Mouse (Mus musculus): ENCODE measurements at regions not wholly inside any gene's neighbourhood (a gene's known extent, or its start where the extent isn't known, plus 50 kb on each side); places are given as distances from the start of the nearest gene placed in this dataset.
"Not testable (repeated sequence)": the region's sequence is repeated elsewhere in the genome, so short reads cannot be mapped to it uniquely, and the experiment has no call there.

DNA sequence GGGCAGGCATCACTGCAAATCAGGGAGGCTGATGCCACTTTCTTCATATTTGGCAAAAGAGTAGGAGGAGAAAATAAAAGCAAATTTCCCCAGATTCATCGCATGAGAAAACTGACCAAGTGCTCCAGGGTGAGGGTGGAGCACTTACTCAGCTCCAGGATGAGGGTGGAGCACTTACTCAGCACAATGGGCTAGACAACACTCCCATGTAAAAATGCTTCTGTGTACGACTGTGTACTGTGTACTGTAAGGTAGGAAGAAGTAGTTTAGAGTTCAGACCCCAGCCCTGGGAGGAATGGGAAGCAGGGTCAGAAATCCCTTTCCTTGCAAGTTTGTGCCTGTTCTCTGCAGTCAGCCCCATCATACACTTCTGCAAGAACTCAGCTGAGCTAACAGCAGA is 245.3 kb upstream of the Ell2 start:
- no peak for DNase-seq (ENCODE audit: low spot score)
- Histone ChIP-seq H3K27ac (replicated peaks; ENCODE audit: low read depth, low read length) (no peak overlapping the region), H3K4me1 (ENCODE audit: control insufficient read depth, insufficient read depth, low read length) (no peaks in the 10 kb centered on the region), H3K9ac (ENCODE audit: low read length) (no peak overlapping the region), H3K9me3 (ENCODE audit: control insufficient read depth, low read length) (no peaks in the 10 kb centered on the region), H3K4me2 (ENCODE audit: low read depth, severe bottlenecking) (no peak overlapping the region), H3K4me3 (ENCODE audit: low read depth, low read length) (no peak overlapping the region), H3K27me3 (ENCODE audit: control insufficient read depth, insufficient read depth, low read length) (no peaks in the 10 kb centered on the region), H3K36me3 (ENCODE audit: control insufficient read depth, insufficient read depth, low read length) (no peaks in the 10 kb centered on the region)
- 66% methylated on average over 2 of the region's 2 CpGs for whole genome bisulfite sequencing
- ATAC-seq (ENCODE audit: insufficient number of reproducible peaks, low FRiP score, low TSS enrichment, low read depth) = no peak

DNA sequence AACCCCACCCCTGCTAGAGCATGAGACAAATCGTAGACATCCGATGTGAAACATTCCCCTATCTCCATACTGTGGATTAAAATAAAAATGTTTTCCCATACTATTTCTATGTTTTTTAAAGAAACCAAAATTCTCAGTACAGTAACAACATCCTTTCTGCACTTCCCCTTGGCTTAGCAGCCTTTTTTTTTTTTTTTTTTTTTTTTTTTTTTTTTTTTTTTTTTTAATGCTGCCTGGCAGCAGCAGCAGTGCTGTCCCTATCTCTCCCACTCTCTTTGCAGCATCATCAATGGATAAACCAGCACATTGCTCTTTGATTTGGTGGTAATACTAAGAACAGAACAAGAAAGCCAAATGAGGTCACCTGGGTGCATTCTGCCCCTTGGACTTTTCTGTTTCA is 239.3 kb upstream of the Ell2 start:
- WGBS = 89% methylated on average over 2 of the region's 2 CpGs
- Histone ChIP-seq H3K4me2 (ENCODE audit: low read depth, severe bottlenecking) (no peak overlapping the region), H3K36me3 (ENCODE audit: control insufficient read depth, insufficient read depth, low read length) (no peaks in the 10 kb centered on the region), H3K27ac (replicated peaks; ENCODE audit: low read depth, low read length) (no peak overlapping the region), H3K4me1 (ENCODE audit: control insufficient read depth, insufficient read depth, low read length) (no peaks in the 10 kb centered on the region), H3K4me3 (ENCODE audit: low read depth, low read length) (no peak overlapping the region), H3K9me3 (ENCODE audit: control insufficient read depth, low read length) (no peaks in the 10 kb centered on the region), H3K27me3 (ENCODE audit: control insufficient read depth, insufficient read depth, low read length) (no peaks in the 10 kb centered on the region), H3K9ac (ENCODE audit: low read length) (no peak overlapping the region)
- DNase-seq (ENCODE audit: low spot score) (no peak), ATAC-seq (ENCODE audit: insufficient number of reproducible peaks, low FRiP score, low TSS enrichment, low read depth) (no peak)

DNA sequence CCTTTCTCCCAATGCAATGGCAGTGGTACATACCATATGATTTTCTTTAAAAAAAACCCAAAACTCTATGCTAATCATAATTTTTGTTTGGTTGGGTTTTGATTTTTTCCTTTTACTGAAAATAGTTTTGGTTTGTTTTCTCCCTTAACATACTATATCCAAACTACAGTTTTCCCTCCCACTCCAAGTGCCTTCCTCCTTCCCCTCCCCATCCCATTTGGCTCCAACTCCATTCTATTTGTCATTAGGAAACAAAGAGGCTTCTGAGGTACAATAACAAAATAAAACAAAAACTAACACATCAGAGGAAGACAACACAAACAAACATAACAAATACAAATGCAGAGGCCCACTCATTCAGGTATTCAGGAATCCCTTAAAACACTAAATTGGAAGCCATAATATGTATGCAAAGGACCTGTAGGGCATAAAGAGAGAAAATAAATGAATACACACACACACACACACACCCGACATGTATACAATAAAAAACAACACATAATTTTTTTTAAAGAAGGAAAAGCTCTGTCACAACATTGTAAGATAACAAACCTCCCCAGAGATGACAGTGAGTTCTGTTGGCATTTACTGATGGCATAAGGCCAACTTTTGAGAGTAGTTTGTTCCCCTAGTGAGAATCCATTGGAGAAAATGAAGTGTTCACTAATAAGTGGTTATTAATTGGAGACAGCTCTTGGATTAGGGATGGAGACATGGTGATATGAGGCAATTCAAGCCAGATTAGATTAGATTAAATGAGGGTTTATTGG is 230.5 kb upstream of the Ell2 start:
- DNase-seq (ENCODE audit: low spot score) (no peak), ATAC-seq (ENCODE audit: insufficient number of reproducible peaks, low FRiP score, low TSS enrichment, low read depth) (no peak)
- no peak overlapping the region for H3K4me2 ChIP-seq (ENCODE audit: low read depth, severe bottlenecking)
- no peaks in the 10 kb centered on the region for H3K36me3 ChIP-seq (ENCODE audit: control insufficient read depth, insufficient read depth, low read length)
- no peak overlapping the region for H3K27ac ChIP-seq (replicated peaks; ENCODE audit: low read depth, low read length)
- H3K9me3 ChIP-seq (ENCODE audit: control insufficient read depth, low read length) = no peaks in the 10 kb centered on the region
- no peak overlapping the region for H3K4me3 ChIP-seq (ENCODE audit: low read depth, low read length)
- no peaks in the 10 kb centered on the region for H3K4me1 ChIP-seq (ENCODE audit: control insufficient read depth, insufficient read depth, low read length)
- H3K9ac ChIP-seq (ENCODE audit: low read length) = no peak overlapping the region
- no peaks in the 10 kb centered on the region for H3K27me3 ChIP-seq (ENCODE audit: control insufficient read depth, insufficient read depth, low read length)
- 90% methylated on average over 1 of the region's 1 CpGs for WGBS

DNA sequence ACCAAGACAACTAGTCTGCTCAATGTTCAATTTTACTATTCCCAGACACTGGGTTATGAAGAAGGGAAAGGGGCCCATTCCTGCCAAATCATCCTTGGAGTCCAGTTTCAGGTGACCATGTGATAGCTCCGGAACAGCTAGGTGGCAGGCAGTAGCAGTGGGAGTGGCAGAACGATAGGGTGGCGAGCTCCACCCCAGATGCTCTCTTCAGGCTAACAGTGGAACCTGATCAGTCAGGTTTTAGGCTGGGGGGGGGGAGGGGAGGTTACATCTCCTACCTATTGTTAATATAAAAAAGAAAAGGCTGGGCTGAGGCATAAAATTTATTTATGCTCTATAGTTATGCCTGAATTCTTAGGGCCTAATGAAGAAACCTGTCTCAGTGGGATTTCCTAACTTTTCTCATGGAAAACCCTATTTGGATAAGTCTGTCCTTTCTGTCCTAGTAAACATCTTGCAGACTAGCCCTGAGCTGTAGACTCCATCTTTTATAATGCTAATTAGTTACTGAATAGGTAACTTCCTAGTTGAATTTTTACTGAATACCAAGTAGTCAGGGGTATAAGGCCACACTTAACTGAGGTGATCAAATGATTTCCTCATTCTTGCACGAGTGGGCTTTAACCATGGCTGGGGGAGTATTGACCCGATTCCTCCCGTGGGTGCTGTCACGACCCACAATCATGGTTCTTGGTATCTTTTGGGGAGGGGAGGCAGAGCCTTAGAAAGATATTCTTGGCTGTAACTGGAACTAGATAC is 223.2 kb upstream of the Ell2 start:
- not testable (repeated sequence) for H3K9me3 ChIP-seq (ENCODE audit: control insufficient read depth, low read length); H3K27ac ChIP-seq (replicated peaks; ENCODE audit: low read depth, low read length); ATAC-seq (ENCODE audit: insufficient number of reproducible peaks, low FRiP score, low TSS enrichment, low read depth); H3K9ac ChIP-seq (ENCODE audit: low read length); H3K36me3 ChIP-seq (ENCODE audit: control insufficient read depth, insufficient read depth, low read length); H3K4me1 ChIP-seq (ENCODE audit: control insufficient read depth, insufficient read depth, low read length); H3K4me3 ChIP-seq (ENCODE audit: low read depth, low read length); DNase-seq (ENCODE audit: low spot score); H3K4me2 ChIP-seq (ENCODE audit: low read depth, severe bottlenecking); H3K27me3 ChIP-seq (ENCODE audit: control insufficient read depth, insufficient read depth, low read length)
- WGBS = 88% methylated on average over 7 of the region's 7 CpGs

DNA sequence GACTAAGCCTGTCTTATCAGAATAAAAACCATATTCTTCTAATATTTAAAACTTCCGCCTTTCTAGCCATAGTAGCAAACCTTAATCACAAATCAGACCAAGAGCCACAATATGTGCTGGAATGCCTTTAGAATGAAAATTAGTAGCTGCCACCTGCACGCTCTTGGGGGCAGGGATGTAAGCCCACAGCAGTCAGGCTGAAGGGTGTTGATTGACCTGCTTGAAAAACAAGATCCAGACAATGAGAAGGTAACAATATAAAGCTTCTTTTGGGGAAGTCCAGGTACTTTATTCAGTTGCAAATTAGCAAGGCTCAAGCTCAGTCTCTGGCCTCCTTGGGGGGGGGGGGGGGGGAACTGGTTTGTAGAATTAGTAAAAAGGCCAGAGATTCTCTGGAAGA is 222.3 kb upstream of the Ell2 start:
- not testable (repeated sequence) for H3K9me3 ChIP-seq (ENCODE audit: control insufficient read depth, low read length); H3K27ac ChIP-seq (replicated peaks; ENCODE audit: low read depth, low read length); H3K9ac ChIP-seq (ENCODE audit: low read length); H3K4me3 ChIP-seq (ENCODE audit: low read depth, low read length); H3K36me3 ChIP-seq (ENCODE audit: control insufficient read depth, insufficient read depth, low read length); DNase-seq (ENCODE audit: low spot score); H3K27me3 ChIP-seq (ENCODE audit: control insufficient read depth, insufficient read depth, low read length); H3K4me2 ChIP-seq (ENCODE audit: low read depth, severe bottlenecking); ATAC-seq (ENCODE audit: insufficient number of reproducible peaks, low FRiP score, low TSS enrichment, low read depth); H3K4me1 ChIP-seq (ENCODE audit: control insufficient read depth, insufficient read depth, low read length)
- WGBS = 90% methylated on average over 2 of the region's 2 CpGs

DNA sequence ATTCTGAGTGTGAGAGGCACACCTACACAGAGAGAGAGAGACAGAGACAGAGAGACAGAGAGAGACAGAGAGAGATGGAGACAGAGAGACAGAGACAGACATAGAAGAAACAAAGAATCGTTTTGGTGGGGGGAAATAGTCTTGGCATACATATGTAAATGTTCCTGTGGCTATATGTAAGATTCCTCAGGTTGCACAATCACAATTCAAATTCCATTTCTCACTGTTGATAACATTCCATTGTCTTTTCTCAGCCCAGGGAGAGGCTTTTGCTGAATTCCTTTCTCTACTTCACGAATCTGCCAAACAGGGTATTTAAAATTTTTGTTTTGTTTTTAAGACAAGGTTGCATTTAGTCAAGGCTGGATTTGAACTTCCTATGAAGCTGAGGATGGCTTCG is 205.0 kb upstream of the Ell2 start:
- no peak overlapping the region for H3K4me2 ChIP-seq (ENCODE audit: low read depth, severe bottlenecking)
- H3K4me1 ChIP-seq (ENCODE audit: control insufficient read depth, insufficient read depth, low read length) = no peaks in the 10 kb centered on the region
- H3K9ac ChIP-seq (ENCODE audit: low read length) = no peak overlapping the region
- H3K27ac ChIP-seq (replicated peaks; ENCODE audit: low read depth, low read length) = no peak overlapping the region
- ATAC-seq (ENCODE audit: insufficient number of reproducible peaks, low FRiP score, low TSS enrichment, low read depth) (no peak), DNase-seq (ENCODE audit: low spot score) (no peak)
- H3K36me3 ChIP-seq (ENCODE audit: control insufficient read depth, insufficient read depth, low read length) = no peaks in the 10 kb centered on the region
- no peaks in the 10 kb centered on the region for H3K27me3 ChIP-seq (ENCODE audit: control insufficient read depth, insufficient read depth, low read length)
- H3K9me3 ChIP-seq (ENCODE audit: control insufficient read depth, low read length) = no peaks in the 10 kb centered on the region
- 86% methylated on average over 3 of the region's 3 CpGs for WGBS
- no peak overlapping the region for H3K4me3 ChIP-seq (ENCODE audit: low read depth, low read length)

DNA sequence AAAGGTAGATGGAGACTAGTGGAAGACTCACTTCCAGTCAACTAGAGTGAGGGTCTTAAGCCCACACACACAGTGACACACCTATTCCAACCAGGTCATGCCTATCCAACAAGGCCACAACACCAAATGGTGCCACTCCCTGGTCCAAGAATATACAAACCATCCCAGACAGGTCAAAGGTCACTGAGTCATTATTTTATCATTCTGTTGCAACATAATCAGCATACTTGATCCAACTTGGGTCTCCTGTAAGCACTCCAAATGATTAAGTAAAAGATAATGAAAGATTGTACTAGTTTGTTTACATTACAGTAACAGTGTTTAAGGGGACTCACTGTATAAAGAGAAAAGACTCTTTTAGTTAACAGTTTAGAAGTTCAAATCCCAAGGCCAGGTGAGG is 203.2 kb upstream of the Ell2 start:
- no peaks in the 10 kb centered on the region for H3K4me1 ChIP-seq (ENCODE audit: control insufficient read depth, insufficient read depth, low read length)
- H3K9me3 ChIP-seq (ENCODE audit: control insufficient read depth, low read length) = no peaks in the 10 kb centered on the region
- no peaks in the 10 kb centered on the region for H3K27me3 ChIP-seq (ENCODE audit: control insufficient read depth, insufficient read depth, low read length)
- no peak overlapping the region for H3K27ac ChIP-seq (replicated peaks; ENCODE audit: low read depth, low read length)
- DNase-seq (ENCODE audit: low spot score) (no peak), ATAC-seq (ENCODE audit: insufficient number of reproducible peaks, low FRiP score, low TSS enrichment, low read depth) (no peak; the same call in 1 of the 2 replicates)
- H3K9ac ChIP-seq (ENCODE audit: low read length) = no peak overlapping the region
- no peak overlapping the region for H3K4me3 ChIP-seq (ENCODE audit: low read depth, low read length)
- H3K4me2 ChIP-seq (ENCODE audit: low read depth, severe bottlenecking) = no peak overlapping the region
- H3K36me3 ChIP-seq (ENCODE audit: control insufficient read depth, insufficient read depth, low read length) = no peaks in the 10 kb centered on the region

DNA sequence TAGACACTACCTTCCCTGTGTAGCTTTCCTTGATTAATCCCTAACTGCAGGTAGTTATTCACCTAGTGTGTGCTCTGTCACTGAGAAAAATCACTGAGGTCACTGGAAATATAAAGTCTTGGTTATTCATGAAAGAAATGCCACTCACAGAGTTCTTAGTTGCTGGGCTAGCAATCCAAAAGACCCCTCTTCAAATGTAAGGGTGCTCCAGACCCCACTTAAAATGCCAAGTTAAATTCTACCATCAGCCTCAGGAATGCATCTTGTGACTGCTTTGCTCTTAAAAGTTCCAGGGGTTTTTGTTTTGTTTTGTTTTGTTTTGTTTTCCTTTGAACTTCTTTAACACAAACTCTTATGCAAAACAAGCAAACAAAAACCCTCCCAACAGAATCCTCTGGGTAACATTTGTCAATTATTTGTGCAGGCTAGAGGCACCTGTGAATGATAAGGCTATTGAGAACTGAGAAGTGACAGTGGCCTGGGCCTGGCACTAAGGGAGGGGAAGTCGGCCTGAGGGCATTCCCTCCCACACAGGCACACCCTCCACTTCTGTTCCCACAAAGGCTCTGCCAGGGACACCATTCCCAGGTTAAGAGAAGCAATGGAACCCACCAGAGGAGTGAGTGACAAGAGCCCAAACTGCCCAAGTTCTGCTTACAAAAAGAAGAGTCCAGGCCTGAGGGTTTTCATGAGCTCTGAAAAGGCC is 192.1 kb upstream of the Ell2 start:
- Histone ChIP-seq H3K9me3 (ENCODE audit: control insufficient read depth, low read length) (no peaks in the 10 kb centered on the region), H3K36me3 (ENCODE audit: control insufficient read depth, insufficient read depth, low read length) (no peaks in the 10 kb centered on the region), H3K27ac (replicated peaks; ENCODE audit: low read depth, low read length) (no peak overlapping the region), H3K4me1 (ENCODE audit: control insufficient read depth, insufficient read depth, low read length) (no peaks in the 10 kb centered on the region), H3K4me2 (ENCODE audit: low read depth, severe bottlenecking) (no peak overlapping the region), H3K27me3 (ENCODE audit: control insufficient read depth, insufficient read depth, low read length) (no peaks in the 10 kb centered on the region), H3K9ac (ENCODE audit: low read length) (no peak overlapping the region), H3K4me3 (ENCODE audit: low read depth, low read length) (no peak overlapping the region)
- WGBS = 40% methylated on average over 1 of the region's 1 CpGs
- no peak for DNase-seq (ENCODE audit: low spot score)
- no peak for ATAC-seq (ENCODE audit: insufficient number of reproducible peaks, low FRiP score, low TSS enrichment, low read depth)

Measured in limb, embryonic 11.5 days (tissue).